Mouse (Mus musculus) gastrocnemius, postnatal 10 days (tissue): ENCODE measurements at regions not wholly inside any gene's neighbourhood (a gene's known extent, or its start where the extent isn't known, plus 50 kb on each side); places are given as distances from the start of the nearest gene placed in this dataset.
A peak's percentile ranks its signal among the peaks of the same experiment; 100 is the strongest.
"Not testable (repeated sequence)": the region's sequence is repeated elsewhere in the genome, so short reads cannot be mapped to it uniquely, and the experiment has no call there.

ENCODE experiments used
- DNase-seq: peaks from one replicate; pipeline ENCODE4 v3.0.0; 2021; ENCODE audit warnings: mixed read lengths

- no peak for DNase-seq
Observed at GRCm38 (mm10) chr16:20854696-20855213, 120.4 kb upstream of the Thpo start.

GRCm38 (mm10) chr16:20838151-20838550 is 103.8 kb upstream of the Thpo start:
- no peak for DNase-seq

- no peak for DNase-seq
Observed at GRCm38 (mm10) chr16:20836866-20837265, 102.6 kb upstream of the Thpo start.

GRCm38 (mm10) chr16:20833838-20834237 is 99.5 kb upstream of the Thpo start:
- DNase-seq = not testable (repeated sequence)

- no peak for DNase-seq
Observed at GRCm38 (mm10) chr16:20833301-20833700, 99.0 kb upstream of the Thpo start.

GRCm38 (mm10) chr16:20829732-20830435 is 95.6 kb upstream of the Thpo start:
- no peak for DNase-seq

- DNase-seq = no peak
Observed at GRCm38 (mm10) chr16:20828996-20829731, 94.9 kb upstream of the Thpo start.

- no peak for DNase-seq
Observed at GRCm38 (mm10) chr16:20824226-20824625, 89.9 kb upstream of the Thpo start.

- DNase-seq = no peak
Observed at GRCm38 (mm10) chr16:20820939-20821338, 86.6 kb upstream of the Thpo start.

GRCm38 (mm10) chr16:20819568-20819967 is 85.3 kb upstream of the Thpo start:
- no peak for DNase-seq

- DNase-seq = no peak
Observed at GRCm38 (mm10) chr16:20818711-20819189, 84.4 kb upstream of the Thpo start.

- no peak for DNase-seq
Observed at GRCm38 (mm10) chr16:20814976-20815375, 80.7 kb upstream of the Thpo start.

- no peak for DNase-seq
Observed at GRCm38 (mm10) chr16:20814240-20814639, 79.9 kb upstream of the Thpo start.

- DNase-seq = not testable (repeated sequence)
Observed at GRCm38 (mm10) chr16:20812025-20812424, 77.7 kb upstream of the Thpo start.

- no peak for DNase-seq
Observed at GRCm38 (mm10) chr16:20810322-20810721, 76.0 kb upstream of the Thpo start.

GRCm38 (mm10) chr16:20808263-20808662 is 74.0 kb upstream of the Thpo start:
- DNase-seq = no peak

- no peak for DNase-seq
Observed at GRCm38 (mm10) chr16:20806739-20807138, 72.4 kb upstream of the Thpo start.

GRCm38 (mm10) chr16:20805793-20806192 is 71.5 kb upstream of the Thpo start:
- no peak for DNase-seq

- no peak for DNase-seq
Observed at GRCm38 (mm10) chr16:20805086-20805485, 70.8 kb upstream of the Thpo start.

GRCm38 (mm10) chr16:20804601-20805017 is 70.3 kb upstream of the Thpo start:
- DNase-seq = peak; percentile 65

- DNase-seq = peak; percentile 36
Observed at GRCm38 (mm10) chr16:20803278-20803930, 69.1 kb upstream of the Thpo start.

- no peak for DNase-seq
Observed at GRCm38 (mm10) chr16:20802724-20803123, 68.4 kb upstream of the Thpo start.

GRCm38 (mm10) chr16:20800038-20800437 is 65.7 kb upstream of the Thpo start:
- DNase-seq = no peak
